Mouse (Mus musculus) intestine, postnatal 0 days (tissue): ENCODE measurements at regions not wholly inside any gene's neighbourhood (a gene's known extent, or its start where the extent isn't known, plus 50 kb on each side); places are given as distances from the start of the nearest gene placed in this dataset.

ENCODE experiments used
- ATAC-seq: fragments of 200-750 bp; cut with Nextera tagmentation; 2 replicates; pipeline ENCODE4 v1.8.0; 2017; ENCODE audit warnings: mild to moderate bottlenecking, moderate TSS enrichment, moderate library complexity
- H3K27ac ChIP-seq: fragments of 300-500 bp; sonication (generic); 2 replicates; pipeline ENCODE4 v1.5.1; 2014; ENCODE audit warnings: mild to moderate bottlenecking, low read depth, low read length, moderate library complexity
- H3K27me3 ChIP-seq: fragments of 300-500 bp; sonication (generic); replicated peaks from 2 replicates; pipeline ENCODE4 v1.6.1; 2014; ENCODE audit warnings: low read length, mixed read lengths; ENCODE audit not compliant: control insufficient read depth, insufficient read depth
- H3K36me3 ChIP-seq: fragments of 300-500 bp; sonication (generic); 2 replicates; pipeline ENCODE4 v1.6.1; 2014; ENCODE audit warnings: mild to moderate bottlenecking, moderate library complexity; ENCODE audit not compliant: control insufficient read depth, insufficient read depth
- H3K4me1 ChIP-seq: fragments of 300-500 bp; sonication (generic); replicated peaks from 2 replicates; pipeline ENCODE4 v1.6.1; 2014; ENCODE audit warnings: antibody characterized with exemption, low read length, mixed read lengths; ENCODE audit not compliant: control insufficient read depth, insufficient read depth
- H3K4me2 ChIP-seq: fragments of 300-500 bp; sonication (generic); replicated peaks from 2 replicates; pipeline ENCODE4 v1.6.1; 2014; ENCODE audit warnings: low read depth, mild to moderate bottlenecking, moderate library complexity
- H3K4me3 ChIP-seq: fragments of 300-500 bp; sonication (generic); 2 replicates; pipeline ENCODE4 v1.5.1; 2014; ENCODE audit warnings: low read depth, low read length
- H3K9ac ChIP-seq: fragments of 300-500 bp; sonication (generic); 2 replicates; pipeline ENCODE4 v1.6.1; 2014; ENCODE audit warnings: mild to moderate bottlenecking, low read depth, low read length
- H3K9me3 ChIP-seq: fragments of 300-500 bp; sonication (generic); 2 replicates; pipeline ENCODE4 v1.6.1; 2016; ENCODE audit warnings: mixed run types; ENCODE audit not compliant: control insufficient read depth
- CTCF ChIP-seq: sonication (generic); IDR thresholded peaks from 2 replicates; pipeline ENCODE4 v1.5.1; 2016; ENCODE audit warnings: low read depth, mild to moderate bottlenecking, control low read depth, antibody characterized with exemption, moderate library complexity
- WGBS: fragments of 180-500 bp; shearing (Covaris S2); extraction: QIAGEN DNeasy Blood & Tissue Kit; methylation state at CpG from one replicate; pipeline ENCODE4 v1.1.7; 2014; 5-methylcytosine and 5-hydroxymethylcytosine counted together

GRCm38 (mm10) chr8:50387189-50387588 lies 1543.4 kb upstream of the Tenm3 start:
- ATAC-seq: no peak
- Histone ChIP-seq H3K27ac (no peak overlapping the region), H3K4me1 (no peaks in the 10 kb centered on the region), H3K9me3 (no peaks in the 10 kb centered on the region), H3K36me3 (no peaks in the 10 kb centered on the region), H3K4me2 (no peak overlapping the region), H3K4me3 (no peak overlapping the region), H3K27me3 (no peaks in the 10 kb centered on the region), H3K9ac (no peak overlapping the region)
- 79% methylated on average over 7 of the region's 7 CpGs for WGBS
- no peak for TF ChIP-seq CTCF

- Histone ChIP-seq H3K9ac (no peak overlapping the region), H3K4me1 (no peaks in the 10 kb centered on the region)
- 88% methylated on average over 2 of the region's 2 CpGs for WGBS
Measured at GRCm38 (mm10) chr8:50383697-50384096, 1539.9 kb upstream of the Tenm3 start.

GRCm38 (mm10) chr8:50379745-50380144 lies 1536.0 kb upstream of the Tenm3 start:
- H3K27me3 ChIP-seq: no peaks in the 10 kb centered on the region
- no peaks in the 10 kb centered on the region for H3K36me3 ChIP-seq
- no peak overlapping the region for H3K4me2 ChIP-seq
- 59% methylated on average over 4 of the region's 4 CpGs for WGBS
- no peak overlapping the region for H3K27ac ChIP-seq
- no peak for ATAC-seq
- TF ChIP-seq CTCF: no peak
- H3K9me3 ChIP-seq: no peaks in the 10 kb centered on the region
- H3K9ac ChIP-seq: no peak overlapping the region
- no peaks in the 10 kb centered on the region for H3K4me1 ChIP-seq
- no peak overlapping the region for H3K4me3 ChIP-seq

More at GRCm38 (mm10) chr8:50383697-50384096, 1539.9 kb upstream of the Tenm3 start:
- Histone ChIP-seq H3K27me3 (no peaks in the 10 kb centered on the region), H3K36me3 (no peaks in the 10 kb centered on the region), H3K27ac (no peak overlapping the region), H3K9me3 (no peaks in the 10 kb centered on the region), H3K4me2 (no peak overlapping the region), H3K4me3 (no peak overlapping the region)
- ATAC-seq: no peak
- TF ChIP-seq CTCF: no peak

- Histone ChIP-seq H3K27ac (no peak overlapping the region), H3K36me3 (no peaks in the 10 kb centered on the region), H3K27me3 (no peaks in the 10 kb centered on the region), H3K9ac (no peak overlapping the region), H3K4me3 (no peak overlapping the region), H3K4me1 (no peaks in the 10 kb centered on the region), H3K4me2 (no peak overlapping the region), H3K9me3 (no peaks in the 10 kb centered on the region)
- no peak for TF ChIP-seq CTCF
- no peak for ATAC-seq
- 84% methylated on average over 2 of the region's 2 CpGs for WGBS
Measured at GRCm38 (mm10) chr8:50373790-50374189, 1530.0 kb upstream of the Tenm3 start.

GRCm38 (mm10) chr8:50326485-50326884 lies 1482.7 kb upstream of the Tenm3 start:
- Histone ChIP-seq H3K9ac (no peak overlapping the region), H3K27me3 (no peaks in the 10 kb centered on the region), H3K36me3 (no peaks in the 10 kb centered on the region), H3K9me3 (no peaks in the 10 kb centered on the region), H3K4me2 (no peak overlapping the region), H3K4me3 (no peak overlapping the region), H3K27ac (no peak overlapping the region), H3K4me1 (no peaks in the 10 kb centered on the region)
- 84% methylated on average over 3 of the region's 3 CpGs for WGBS
- no peak for TF ChIP-seq CTCF
- ATAC-seq: no peak

GRCm38 (mm10) chr8:50321356-50321963 lies 1477.7 kb upstream of the Tenm3 start:
- Histone ChIP-seq H3K4me1 (no peaks in the 10 kb centered on the region), H3K4me2 (no peak overlapping the region), H3K27ac (no peak overlapping the region), H3K9me3 (no peaks in the 10 kb centered on the region), H3K36me3 (no peaks in the 10 kb centered on the region), H3K4me3 (no peak overlapping the region), H3K9ac (no peak overlapping the region), H3K27me3 (no peaks in the 10 kb centered on the region)
- WGBS: 18% methylated on average over 7 of the region's 7 CpGs
- no peak for ATAC-seq
- TF ChIP-seq CTCF: no peak

GRCm38 (mm10) chr8:50316641-50317040 lies 1472.9 kb upstream of the Tenm3 start:
- Histone ChIP-seq H3K4me1 (no peaks in the 10 kb centered on the region), H3K36me3 (no peaks in the 10 kb centered on the region), H3K9ac (no peak overlapping the region), H3K9me3 (no peaks in the 10 kb centered on the region), H3K27me3 (no peaks in the 10 kb centered on the region), H3K4me2 (no peak overlapping the region), H3K27ac (no peak overlapping the region), H3K4me3 (no peak overlapping the region)
- TF ChIP-seq CTCF: peak; percentile 23; the same call in 1 of the 2 replicates
- WGBS: 39% methylated on average over 1 of the region's 1 CpGs
- ATAC-seq: no peak
